Mouse (Mus musculus) C2C12 (cell line): Measurements from ENCODE around the gene Naa20.

ENCODE experiments used
- CEBPB ChIP-seq: IDR thresholded peaks from one replicate; pipeline ENCODE4 v1.6.1; 2011; ENCODE audit warnings: low read depth, mild to moderate bottlenecking, control low read depth, moderate library complexity
- CTCF ChIP-seq: IDR thresholded peaks from one replicate; pipeline ENCODE4 v1.5.1; 2011; ENCODE audit not compliant: control insufficient read depth, insufficient read depth, insufficient read length
- MYOD1 ChIP-seq: IDR thresholded peaks from one replicate; pipeline ENCODE4 v1.6.1; 2011; ENCODE audit warnings: low read depth; ENCODE audit not compliant: control insufficient read depth, insufficient read length

DNA sequence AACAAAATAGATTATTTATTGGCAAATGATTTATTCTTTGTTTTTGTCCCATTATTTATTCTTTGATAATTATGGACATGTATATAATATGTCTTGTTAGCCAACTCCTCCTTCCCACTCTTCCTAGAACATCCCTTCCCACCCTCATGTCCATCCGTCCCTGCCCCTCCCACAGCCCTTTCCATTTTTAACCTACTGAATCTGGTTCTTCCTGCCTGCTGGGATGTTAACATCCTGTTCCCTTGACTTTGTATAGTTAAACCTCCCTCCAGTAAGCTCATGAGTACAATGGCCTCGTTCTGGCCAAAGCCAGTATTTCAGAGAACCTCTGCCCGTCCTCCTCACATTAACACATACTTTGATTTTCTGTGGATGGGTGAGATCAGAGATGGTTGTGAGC, 39.5 kb downstream of the Naa20 start:
- no peak for TF ChIP-seq CEBPB
- no peak for TF ChIP-seq CTCF
- TF ChIP-seq MYOD1: no peak
